15 mouse cellular contexts compared by ENCODE assay signal in genomic region chr17:29919552-29919920, GRCm38 (mm10). TPM values are rescaled to one million over a fixed set of nuclear protein-coding genes. Genes with fewer than 3 reads are reported as not detected.
A peak's percentile ranks its signal among the peaks of the same experiment; 100 is the strongest.
DNase-seq lines count a peak whose midpoint lies in the region; ATAC-seq and TF ChIP-seq lines count a peak whose summit lies in the region.
"Had no signal": no experiment of that assay in that cellular context is flagged by ENCODE, and none has a peak within 500 bp of the region (broad histone marks: within the 10 kb centered on the region; RNA-seq: fewer than 3 reads in every experiment).

No protein-coding gene starts in this region.

- no peak overlapping the region for H3K4me2 ChIP-seq in heart, embryonic 13.5 days
- no peak overlapping the region for H3K4me2 ChIP-seq in heart, embryonic 11.5 days
- H3K4me2 ChIP-seq in midbrain, embryonic 14.5 days (ENCODE audit: low read length): no peak overlapping the region
- no peak overlapping the region for H3K4me2 ChIP-seq in midbrain, postnatal 0 days (ENCODE audit: low read depth, low read length, poor library complexity, severe bottlenecking)
- H3K4me2 ChIP-seq in hindbrain, embryonic 13.5 days: no peak overlapping the region
- H3K4me2 ChIP-seq: limb, embryonic 15.5 days; liver, embryonic 15.5 days had no signal

- no peaks in the 10 kb centered on the region for H3K36me3 ChIP-seq in heart, embryonic 13.5 days
- no peaks in the 10 kb centered on the region for H3K36me3 ChIP-seq in heart, embryonic 11.5 days (ENCODE audit: control insufficient read depth, insufficient read depth, low read length)
- H3K36me3 ChIP-seq in midbrain, embryonic 14.5 days (ENCODE audit: control insufficient read depth, insufficient read depth, low read length): no peaks in the 10 kb centered on the region
- no peaks in the 10 kb centered on the region for H3K36me3 ChIP-seq in midbrain, postnatal 0 days (ENCODE audit: insufficient read depth, low read length)
- no peaks in the 10 kb centered on the region for H3K36me3 ChIP-seq in hindbrain, embryonic 13.5 days
- H3K36me3 ChIP-seq: limb, embryonic 15.5 days; liver, embryonic 15.5 days had no signal

- no peak for ATAC-seq in heart, embryonic 13.5 days (ENCODE audit: extremely low read depth, insufficient number of reproducible peaks, low FRiP score, low TSS enrichment)
- ATAC-seq in heart, embryonic 11.5 days (replicated peaks; ENCODE audit: insufficient number of reproducible peaks, low FRiP score, low TSS enrichment): no peak
- ATAC-seq in midbrain, embryonic 14.5 days (ENCODE audit: low FRiP score, low TSS enrichment): no peak
- no peak for ATAC-seq in midbrain, postnatal 0 days (ENCODE audit: low FRiP score)
- ATAC-seq in hindbrain, embryonic 13.5 days (ENCODE audit: low FRiP score): peak; percentile 57
- ATAC-seq: intestine, embryonic 16.5 days; lung, postnatal 0 days had no signal

- H3K9ac ChIP-seq in heart, embryonic 13.5 days: no peak overlapping the region
- H3K9ac ChIP-seq in heart, embryonic 11.5 days (ENCODE audit: low read depth, low read length): no peak overlapping the region
- no peak overlapping the region for H3K9ac ChIP-seq in midbrain, embryonic 14.5 days (replicated peaks; ENCODE audit: low read length)
- no peak overlapping the region for H3K9ac ChIP-seq in midbrain, postnatal 0 days (replicated peaks; ENCODE audit: low read length, poor library complexity, severe bottlenecking)
- H3K9ac ChIP-seq in hindbrain, embryonic 13.5 days: no peak overlapping the region
- H3K9ac ChIP-seq: limb, embryonic 15.5 days; liver, embryonic 15.5 days had no signal

- H3K4me1 ChIP-seq in heart, embryonic 13.5 days: peaks cover 30% of the 10 kb centered on the region
- peaks cover 20% of the 10 kb centered on the region for H3K4me1 ChIP-seq in heart, embryonic 11.5 days (ENCODE audit: control insufficient read depth, insufficient read depth, low read length)
- H3K4me1 ChIP-seq in midbrain, embryonic 14.5 days (ENCODE audit: control insufficient read depth, insufficient read depth, low read length): peaks cover 16% of the 10 kb centered on the region
- no peaks in the 10 kb centered on the region for H3K4me1 ChIP-seq in midbrain, postnatal 0 days (ENCODE audit: insufficient read depth, low read length)
- peaks cover 42% of the 10 kb centered on the region for H3K4me1 ChIP-seq in hindbrain, embryonic 13.5 days (replicated peaks)
- H3K4me1 ChIP-seq: liver, embryonic 15.5 days had no signal

- DNase-seq in midbrain, embryonic 14.5 days: no peak
- no peak for DNase-seq in midbrain, postnatal 0 days (ENCODE audit: low spot score)
- DNase-seq in adipocyte (ENCODE audit: low spot score): no peak
- DNase-seq in natural killer cell, adult 2 months (ENCODE audit: low spot score in 2 of 2): no peak
- DNase-seq: cerebellum, adult 2 months; gastrocnemius, adult 2 months; kidney, postnatal 36 days; thymus, adult 2 months had no signal

- H3K9me3 ChIP-seq in heart, embryonic 13.5 days: no peaks in the 10 kb centered on the region
- no peaks in the 10 kb centered on the region for H3K9me3 ChIP-seq in heart, embryonic 11.5 days (replicated peaks; ENCODE audit: control insufficient read depth, low read length)
- no peaks in the 10 kb centered on the region for H3K9me3 ChIP-seq in midbrain, embryonic 14.5 days (ENCODE audit: control insufficient read depth, low read length)
- H3K9me3 ChIP-seq in midbrain, postnatal 0 days (ENCODE audit: low read length): no peaks in the 10 kb centered on the region
- no peaks in the 10 kb centered on the region; the same call in 1 of the 2 replicates for H3K9me3 ChIP-seq in hindbrain, embryonic 13.5 days
- H3K9me3 ChIP-seq: limb, embryonic 15.5 days; liver, embryonic 15.5 days had no signal

- no peaks in the 10 kb centered on the region for H3K27me3 ChIP-seq in heart, embryonic 13.5 days (replicated peaks)
- no peaks in the 10 kb centered on the region for H3K27me3 ChIP-seq in heart, embryonic 11.5 days (ENCODE audit: control insufficient read depth, insufficient read depth, low read length)
- no peaks in the 10 kb centered on the region for H3K27me3 ChIP-seq in midbrain, embryonic 14.5 days (ENCODE audit: control insufficient read depth, insufficient read depth, low read length)
- H3K27me3 ChIP-seq in midbrain, postnatal 0 days (ENCODE audit: insufficient read depth, low read length): no peaks in the 10 kb centered on the region
- H3K27me3 ChIP-seq in hindbrain, embryonic 13.5 days: 0 out of 2 replicates have a peak, but pooled peaks cover 4% of the 10 kb centered on the region
- H3K27me3 ChIP-seq: limb, embryonic 15.5 days had no signal

- TF ChIP-seq CTCF in midbrain, postnatal 0 days (IDR thresholded peaks at IDR 0.05): no peak

- H3K27ac ChIP-seq in heart, embryonic 13.5 days (replicated peaks): peak overlapping the region; percentile 67
- no peak overlapping the region for H3K27ac ChIP-seq in heart, embryonic 11.5 days (ENCODE audit: low read depth, low read length)
- peak overlapping the region; percentile 37; the same call in 1 of the 2 replicates for H3K27ac ChIP-seq in midbrain, embryonic 14.5 days (replicated peaks; ENCODE audit: low read depth, low read length)
- H3K27ac ChIP-seq in midbrain, postnatal 0 days (ENCODE audit: low read depth, low read length): no peak overlapping the region
- H3K27ac ChIP-seq in hindbrain, embryonic 13.5 days: peak overlapping the region; percentile 78
- H3K27ac ChIP-seq: gastrocnemius, adult 2 months; limb, embryonic 15.5 days; liver, embryonic 15.5 days had no signal

- 74% methylated on average over 3 of the region's 3 CpGs for WGBS in heart, embryonic 13.5 days
- 71% methylated on average over 3 of the region's 3 CpGs for WGBS in heart, embryonic 11.5 days (ENCODE audit: insufficient replicate concordance)
- 67% methylated on average over 3 of the region's 3 CpGs for WGBS in midbrain, embryonic 14.5 days
- 71% methylated on average over 3 of the region's 3 CpGs for WGBS in midbrain, postnatal 0 days
- 37% methylated on average over 3 of the region's 3 CpGs for WGBS in hindbrain, embryonic 13.5 days

- no peak overlapping the region for H3K4me3 ChIP-seq in heart, embryonic 13.5 days
- H3K4me3 ChIP-seq in heart, embryonic 11.5 days (ENCODE audit: low read depth, low read length): no peak overlapping the region
- H3K4me3 ChIP-seq in midbrain, embryonic 14.5 days (replicated peaks; ENCODE audit: low read depth, low read length): no peak overlapping the region
- no peak overlapping the region for H3K4me3 ChIP-seq in midbrain, postnatal 0 days (ENCODE audit: low read depth, low read length)
- no peak overlapping the region for H3K4me3 ChIP-seq in hindbrain, embryonic 13.5 days
- H3K4me3 ChIP-seq: gastrocnemius, adult 2 months; limb, embryonic 15.5 days; liver, embryonic 15.5 days had no signal

RNA-seq across cellular contexts. Expression of gene Mdga1, which starts 50.4 kb away (rescaled TPM):
- polyA plus RNA-seq in heart, embryonic 13.5 days (2015; fragmentation: Nextera tagmentation; extraction: Ambion mirVana): 4.4 TPM in 2 replicates
- polyA plus RNA-seq in heart, embryonic 11.5 days (2014; fragmentation: Nextera tagmentation; extraction: Ambion mirVana): 1.7 and 1.8 TPM in 2 replicates
- polyA plus RNA-seq in midbrain, embryonic 14.5 days (2014; fragmentation: Nextera tagmentation; extraction: Ambion mirVana): 20.0 and 20.5 TPM in 2 replicates
- total RNA-seq in midbrain, postnatal 0 days (2014; rRNA removed): 64.7 and 81.3 TPM in 2 replicates
- polyA plus RNA-seq in midbrain, postnatal 0 days (2015; fragmentation: Nextera tagmentation; extraction: Ambion mirVana): 12.7 and 16.9 TPM in 2 replicates
- polyA plus RNA-seq in hindbrain, embryonic 13.5 days (2015; fragmentation: Nextera tagmentation; extraction: Ambion mirVana): 13.4 and 13.6 TPM in 2 replicates

Comparison
In these comparisons a context has a peak if more than half of its experiments do, and no peak if none do; other contexts are left out.
1. H3K27ac ChIP-seq: peak in heart, embryonic 13.5 days (single experiment), midbrain, embryonic 14.5 days (single experiment) and hindbrain, embryonic 13.5 days (single experiment); none in heart, embryonic 11.5 days (single experiment) and midbrain, postnatal 0 days (single experiment).